Mouse (Mus musculus) G1E (cell line): ENCODE measurements around the gene Rgs6.

Experiments used
- CTCF ChIP-seq: IDR thresholded peaks from 2 replicates; pipeline ENCODE4 v1.5.1; 2012; ENCODE audit warnings: low read depth, low read length, inconsistent platforms, mixed read lengths
- GATA2 ChIP-seq: IDR thresholded peaks from 2 replicates; pipeline ENCODE4 v1.6.1; 2012; ENCODE audit warnings: low read depth, low read length, inconsistent platforms, borderline replicate concordance
- POLR2AphosphoS5 ChIP-seq: IDR thresholded peaks from 2 replicates; pipeline ENCODE4 v1.6.1; 2012; ENCODE audit warnings: low read depth, low read length, inconsistent platforms; ENCODE audit not compliant: insufficient replicate concordance

- TF ChIP-seq CTCF (no peak), GATA2 (no peak), POLR2AphosphoS5 (no peak)
These were observed 188.6 kb downstream of the Rgs6 start for GRCm38 (mm10) chr12:82776686-82777085.
